Mouse (Mus musculus) MEL (cell line): ENCODE results near the gene Zbtb1. TPM values are rescaled to one million over a fixed set of nuclear protein-coding genes. Genes with fewer than 3 reads are reported as not detected.

Experiments
- DNase-seq: peaks from one replicate; pipeline ENCODE4 v3.0.0; 2011; ENCODE audit warnings: low read depth, low spot score
- H3K27ac ChIP-seq: 2 replicates; pipeline ENCODE4 v1.5.1; 2012; ENCODE audit warnings: low read depth, mild to moderate bottlenecking, control low read depth, low read length, moderate library complexity; ENCODE audit not compliant: control insufficient read depth
- H3K27me3 ChIP-seq, 2 experiments: fragments of 150-350 bp in 1 of 2; sonication (generic) in 1 of 2; 2 replicates each; pipeline ENCODE4 v1.6.1; 2012; ENCODE audit warnings: low read length in 2 of 2, mild to moderate bottlenecking in 2 of 2, improper control_type of control experiment in 1 of 2, moderate library complexity in 1 of 2; ENCODE audit not compliant: insufficient read depth in 2 of 2, control insufficient read depth in 1 of 2
- H3K36me3 ChIP-seq, 2 experiments: 2 replicates each; pipeline ENCODE4 v1.6.1; 2012 to 2014; ENCODE audit warnings: low read length in 2 of 2, improper control_type of control experiment in 1 of 2, inconsistent platforms in 1 of 2, mild to moderate bottlenecking in 1 of 2; ENCODE audit not compliant: insufficient read depth in 2 of 2, control insufficient read depth in 1 of 2
- H3K4me1 ChIP-seq, 2 experiments: fragments of 150-350 bp in 1 of 2; sonication (generic) in 1 of 2; 2 replicates each; pipeline ENCODE4 v1.6.1; 2012; ENCODE audit warnings: low read length in 2 of 2, improper control_type of control experiment in 1 of 2, mild to moderate bottlenecking in 1 of 2; ENCODE audit not compliant: insufficient read depth in 2 of 2, control insufficient read depth in 1 of 2
- H3K4me3 ChIP-seq, 2 experiments: fragments of 150-350 bp in 1 of 2; sonication (generic) in 1 of 2; 2 replicates each; pipeline ENCODE4 v1.5.1; 2012; ENCODE audit warnings: low read depth in 2 of 2, low read length in 2 of 2, mild to moderate bottlenecking in 2 of 2, moderate library complexity in 2 of 2, control low read depth in 1 of 2, improper control_type of control experiment in 1 of 2; ENCODE audit not compliant: control insufficient read depth in 1 of 2, insufficient read depth in 1 of 2
- H3K79me2 ChIP-seq: 2 replicates; pipeline ENCODE4 v1.6.1; 2012; ENCODE audit warnings: mild to moderate bottlenecking, low read length, moderate library complexity; ENCODE audit not compliant: control insufficient read depth, poor library complexity, insufficient read depth
- H3K9ac ChIP-seq: 2 replicates; pipeline ENCODE4 v1.6.1; 2012; ENCODE audit warnings: low read depth, mild to moderate bottlenecking, control low read depth, low read length, moderate library complexity; ENCODE audit not compliant: control insufficient read depth, poor library complexity, severe bottlenecking
- H3K9me3 ChIP-seq: fragments of 150-350 bp; sonication (generic); replicated peaks from 2 replicates; pipeline ENCODE4 v1.6.1; 2012; ENCODE audit warnings: mild to moderate bottlenecking, low read length, improper control_type of control experiment, moderate library complexity; ENCODE audit not compliant: insufficient read depth
- CHD1 ChIP-seq: IDR thresholded peaks from 2 replicates; pipeline ENCODE4 v1.6.1; 2012; ENCODE audit warnings: low read depth, mild to moderate bottlenecking, inconsistent platforms, low read length, improper control_type of control experiment
- CTCF ChIP-seq, 3 experiments: IDR thresholded peaks in 2 of 3; conservative IDR thresholded peaks in 1 of 3; 2 replicates each; pipeline ENCODE4 v1.5.1; 2011 to 2012; ENCODE audit warnings: low read length in 3 of 3, low read depth in 2 of 3, mild to moderate bottlenecking in 2 of 3, improper control_type of control experiment in 1 of 3, inconsistent platforms in 1 of 3, mixed read lengths in 1 of 3, moderate library complexity in 1 of 3; ENCODE audit not compliant: control insufficient read depth in 1 of 3, insufficient read depth in 1 of 3, poor library complexity in 1 of 3, severe bottlenecking in 1 of 3
- E2F4 ChIP-seq: IDR thresholded peaks from 2 replicates; pipeline ENCODE4 v1.6.1; 2011; ENCODE audit warnings: low read depth, low read length, improper control_type of control experiment, borderline replicate concordance
- ELF1 ChIP-seq: IDR thresholded peaks from 2 replicates; pipeline ENCODE4 v1.6.1; 2014; ENCODE audit warnings: low read depth, mild to moderate bottlenecking, inconsistent platforms, low read length, improper control_type of control experiment, moderate library complexity
- KAT2A ChIP-seq: conservative IDR thresholded peaks from 2 replicates; pipeline ENCODE4 v1.6.1; 2012; ENCODE audit warnings: low read depth, low read length, improper control_type of control experiment, inconsistent platforms
- MAZ ChIP-seq: IDR thresholded peaks from 2 replicates; pipeline ENCODE4 v1.6.1; 2012; ENCODE audit warnings: low read depth, mild to moderate bottlenecking, inconsistent platforms, low read length, improper control_type of control experiment
- MYC ChIP-seq: IDR thresholded peaks from 2 replicates; pipeline ENCODE4 v1.6.1; 2011; ENCODE audit warnings: low read depth, mild to moderate bottlenecking, low read length, improper control_type of control experiment, moderate library complexity
- POLR2A ChIP-seq, 2 experiments: IDR thresholded peaks; 2 replicates each; pipeline ENCODE4 v1.6.1; 2011 to 2012; ENCODE audit warnings: low read length in 2 of 2, mild to moderate bottlenecking in 2 of 2, control low read depth in 1 of 2, improper control_type of control experiment in 1 of 2, low read depth in 1 of 2, moderate library complexity in 1 of 2; ENCODE audit not compliant: control insufficient read depth in 1 of 2, insufficient read depth in 1 of 2, poor library complexity in 1 of 2
- RCOR1 ChIP-seq: IDR thresholded peaks from 2 replicates; pipeline ENCODE4 v1.6.1; 2012; ENCODE audit warnings: low read depth, mild to moderate bottlenecking, inconsistent platforms, low read length, improper control_type of control experiment
- SIN3A ChIP-seq: IDR thresholded peaks from 2 replicates; pipeline ENCODE4 v1.6.1; 2012; ENCODE audit warnings: low read length, improper control_type of control experiment, inconsistent platforms
- TAL1 ChIP-seq: IDR thresholded peaks from 2 replicates; pipeline ENCODE4 v1.6.1; 2012; ENCODE audit warnings: mild to moderate bottlenecking, inconsistent platforms, low read length, moderate library complexity, mixed read lengths
- TBP ChIP-seq: IDR thresholded peaks from 2 replicates; pipeline ENCODE4 v1.8.0; 2011; ENCODE audit warnings: low read depth, low read length, improper control_type of control experiment
- USF2 ChIP-seq, 2 experiments: IDR thresholded peaks; 2 replicates each; pipeline ENCODE4 v1.6.1; 2011 to 2012; ENCODE audit warnings: improper control_type of control experiment in 2 of 2, low read length in 2 of 2, borderline replicate concordance in 1 of 2, inconsistent platforms in 1 of 2, low read depth in 1 of 2, mild to moderate bottlenecking in 1 of 2; ENCODE audit not compliant: insufficient read depth in 1 of 2
- ZKSCAN1 ChIP-seq: IDR thresholded peaks from 2 replicates; pipeline ENCODE4 v1.6.1; 2012; ENCODE audit warnings: low read depth, mild to moderate bottlenecking, inconsistent platforms, low read length, improper control_type of control experiment, moderate library complexity
- ZMIZ1 ChIP-seq: IDR thresholded peaks from 2 replicates; pipeline ENCODE4 v1.6.1; 2012; ENCODE audit warnings: low read depth, mild to moderate bottlenecking, inconsistent platforms, low read length, improper control_type of control experiment, moderate library complexity
- ZNF384 ChIP-seq: IDR thresholded peaks from 2 replicates; pipeline ENCODE4 v1.6.1; 2012; ENCODE audit warnings: low read depth, mild to moderate bottlenecking, inconsistent platforms, low read length, improper control_type of control experiment
- polyA plus RNA-seq, 2 experiments: library from polyadenylated mRNA; stranded (reverse) in 1 of 2; unstranded in 1 of 2; fragments of >175 nt in 1 of 2; fragments of >200 nt in 1 of 2; gene quantifications; 2 replicates each; pipeline versions ENCODE4 v1.2.1 to v1.2.4; 2012; ENCODE audit warnings: low replicate concordance in 2 of 2, low read depth in 1 of 2; ENCODE audit not compliant: insufficient read length in 2 of 2, insufficient read depth in 1 of 2, missing spikeins in 1 of 2
- total RNA-seq: library from RNA; depleted of rRNA; stranded (reverse); fragments of 300-350 nt; gene quantifications from 2 replicates; pipeline ENCODE4 v1.2.3, GENCODE M21; 2012

Gene Zbtb1
- total and polyA plus RNA-seq, 3 experiments = 5.1 to 7.0 TPM; not detected in 1

DNA sequence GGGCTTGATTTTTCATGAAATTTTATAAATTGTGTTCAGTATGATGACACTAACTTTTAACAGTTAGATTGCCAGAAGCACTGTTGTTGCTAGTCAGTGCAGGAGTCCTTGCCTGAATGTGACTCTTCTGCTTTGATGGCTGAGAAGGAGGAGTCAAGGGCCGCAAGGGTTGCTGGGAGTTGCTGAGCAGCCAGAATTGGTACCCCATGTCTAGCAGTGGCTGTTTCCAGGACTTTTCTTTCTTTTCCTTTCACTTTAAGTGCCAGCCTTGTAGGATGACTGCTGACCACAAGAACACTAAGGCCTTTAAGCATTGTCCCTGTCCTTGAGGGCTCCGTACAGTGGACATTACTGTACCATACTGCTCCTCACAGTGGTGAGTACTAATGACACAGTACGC is 7.7 kb downstream of the Zbtb1 start:
- H3K9ac ChIP-seq = no peak overlapping the region
- peaks cover 17 to 38% of the 10 kb centered on the region in 2 experiments for H3K4me1 ChIP-seq
- H3K27ac ChIP-seq = no peak overlapping the region
- H3K9me3 ChIP-seq = no peaks in the 10 kb centered on the region
- no peak for TF ChIP-seq MAZ
- TF ChIP-seq CHD1 = no peak
- no peak for TF ChIP-seq ZMIZ1
- no peak for TF ChIP-seq KAT2A
- TF ChIP-seq RCOR1 = no peak
- no peak for TF ChIP-seq CTCF (IDR thresholded peaks at IDR 0.05 in 2 of 3, conservative IDR thresholded peaks at IDR 0.05 in 1 of 3; ENCODE audit: control insufficient read depth in 1 of 3, insufficient read depth in 1 of 3, low read depth in 2 of 3, low read length in 3 of 3, poor library complexity in 1 of 3, severe bottlenecking in 1 of 3)
- TF ChIP-seq ZKSCAN1 = no peak
- TF ChIP-seq ZNF384 = no peak
- TF ChIP-seq USF2 (IDR thresholded peaks at IDR 0.05; ENCODE audit: borderline replicate concordance in 1 of 2, insufficient read depth in 1 of 2, low read depth in 1 of 2, low read length in 2 of 2) = no peak
- TF ChIP-seq ELF1 = no peak
- TF ChIP-seq, all 39 proteins: peak for 0
- DNase-seq = no peak
- H3K27me3 ChIP-seq = no peaks in the 10 kb centered on the region
- H3K79me2 ChIP-seq = peaks cover 75% of the 10 kb centered on the region
- peaks cover 7 to 49% of the 10 kb centered on the region in 2 experiments for H3K36me3 ChIP-seq
- H3K4me3 ChIP-seq = no peak overlapping the region

DNA sequence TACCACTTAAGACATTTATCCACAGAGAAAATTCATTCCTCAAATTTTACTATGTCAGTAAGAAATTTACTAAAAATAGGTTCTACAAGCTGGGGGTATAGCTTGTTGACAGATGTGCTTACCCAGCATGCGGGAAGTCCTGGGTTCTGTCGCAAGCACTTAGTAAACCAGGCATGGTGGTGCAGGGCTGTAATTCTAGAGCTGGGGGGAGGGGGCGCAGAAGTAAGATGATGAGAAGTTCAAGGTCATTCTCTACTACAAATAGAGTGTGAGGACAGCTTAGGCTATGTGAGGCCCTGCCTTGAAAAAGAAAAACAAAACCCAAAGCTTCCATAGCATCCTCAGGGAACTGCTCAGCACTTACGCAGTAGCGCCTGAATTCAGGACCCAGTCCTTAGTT is 8.5 kb downstream of the Zbtb1 start:
- Histone ChIP-seq H3K4me1 (peaks cover 16 to 34% of the 10 kb centered on the region in 2 experiments), H3K9ac (no peak overlapping the region), H3K36me3 (peaks cover 10 to 42% of the 10 kb centered on the region in 2 experiments), H3K9me3 (no peaks in the 10 kb centered on the region), H3K27me3 (no peaks in the 10 kb centered on the region), H3K27ac (no peak overlapping the region), H3K4me3 (no peak overlapping the region), H3K79me2 (peaks cover 72% of the 10 kb centered on the region)
- no peak for TF ChIP-seq MAZ
- TF ChIP-seq ZNF384 = no peak
- no peak for TF ChIP-seq TBP
- TF ChIP-seq POLR2A (IDR thresholded peaks at IDR 0.05; ENCODE audit: control insufficient read depth in 1 of 2, insufficient read depth in 1 of 2, low read depth in 1 of 2, low read length in 2 of 2, poor library complexity in 1 of 2) = no peak
- no peak for TF ChIP-seq MYC
- TF ChIP-seq USF2 (IDR thresholded peaks at IDR 0.05; ENCODE audit: borderline replicate concordance in 1 of 2, insufficient read depth in 1 of 2, low read depth in 1 of 2, low read length in 2 of 2) = no peak
- TF ChIP-seq ELF1 = no peak
- no peak for TF ChIP-seq RCOR1
- TF ChIP-seq CTCF (IDR thresholded peaks at IDR 0.05 in 2 of 3, conservative IDR thresholded peaks at IDR 0.05 in 1 of 3; ENCODE audit: control insufficient read depth in 1 of 3, insufficient read depth in 1 of 3, low read depth in 2 of 3, low read length in 3 of 3, poor library complexity in 1 of 3, severe bottlenecking in 1 of 3) = no peak
- no peak for TF ChIP-seq TAL1
- no peak for TF ChIP-seq SIN3A
- no peak for TF ChIP-seq E2F4
- no peak for DNase-seq
